Mouse (Mus musculus) embryonic facial prominence, embryonic 15.5 days (tissue): ENCODE measurements at regions not wholly inside any gene's neighbourhood (a gene's known extent, or its start where the extent isn't known, plus 50 kb on each side); places are given as distances from the start of the nearest gene placed in this dataset.

Experiments used
- ATAC-seq: fragments of 200-750 bp; cut with Nextera tagmentation; 2 replicates; pipeline ENCODE4 v1.8.0; 2017; ENCODE audit warnings: low read depth, moderate TSS enrichment; ENCODE audit not compliant: insufficient number of reproducible peaks, low FRiP score, low TSS enrichment
- H3K27ac ChIP-seq: fragments of 300-500 bp; sonication (generic); replicated peaks from 2 replicates; pipeline ENCODE4 v1.5.1; 2015; ENCODE audit warnings: mild to moderate bottlenecking, inconsistent platforms
- H3K27me3 ChIP-seq: fragments of 300-500 bp; sonication (generic); 2 replicates; pipeline ENCODE4 v1.6.1; 2015; ENCODE audit warnings: inconsistent platforms
- H3K36me3 ChIP-seq: fragments of 300-500 bp; sonication (generic); 2 replicates; pipeline ENCODE4 v1.6.1; 2015; ENCODE audit warnings: mild to moderate bottlenecking, inconsistent platforms
- H3K4me1 ChIP-seq: fragments of 300-500 bp; sonication (generic); 2 replicates; pipeline ENCODE4 v1.6.1; 2015; ENCODE audit warnings: inconsistent platforms
- H3K4me2 ChIP-seq: fragments of 300-500 bp; sonication (generic); replicated peaks from 2 replicates; pipeline ENCODE4 v1.6.1; 2015; ENCODE audit warnings: mild to moderate bottlenecking, inconsistent platforms
- H3K4me3 ChIP-seq: fragments of 300-500 bp; sonication (generic); replicated peaks from 2 replicates; pipeline ENCODE4 v1.5.1; 2015; ENCODE audit warnings: mild to moderate bottlenecking, inconsistent platforms
- H3K9ac ChIP-seq: fragments of 300-500 bp; sonication (generic); 2 replicates; pipeline ENCODE4 v1.6.1; 2015; ENCODE audit warnings: inconsistent platforms
- H3K9me3 ChIP-seq: fragments of 300-500 bp; sonication (generic); replicated peaks from 2 replicates; pipeline ENCODE4 v1.6.1; 2016; ENCODE audit warnings: inconsistent platforms
- WGBS: fragments of 180-500 bp; shearing (Covaris S2); methylation state at CpG from one replicate; pipeline ENCODE4 v1.1.7; 2015; 5-methylcytosine and 5-hydroxymethylcytosine counted together

GRCm38 (mm10) chr6:31040783-31041182 lies 81.9 kb upstream of the Klf14 start:
- no peak overlapping the region for H3K4me2 ChIP-seq
- no peaks in the 10 kb centered on the region for H3K9me3 ChIP-seq
- no peaks in the 10 kb centered on the region for H3K36me3 ChIP-seq
- WGBS = 78% methylated on average over 6 of the region's 6 CpGs
- peaks cover 8% of the 10 kb centered on the region; the same call in 1 of the 2 replicates for H3K4me1 ChIP-seq
- no peak overlapping the region for H3K9ac ChIP-seq
- no peak overlapping the region for H3K4me3 ChIP-seq
- no peaks in the 10 kb centered on the region for H3K27me3 ChIP-seq
- ATAC-seq = no peak
- H3K27ac ChIP-seq = no peak overlapping the region

- 92% methylated on average over 4 of the region's 4 CpGs for WGBS
- Histone ChIP-seq H3K36me3 (no peaks in the 10 kb centered on the region), H3K9ac (no peak overlapping the region), H3K4me3 (no peak overlapping the region), H3K27me3 (no peaks in the 10 kb centered on the region), H3K4me1 (no peaks in the 10 kb centered on the region), H3K4me2 (no peak overlapping the region), H3K27ac (no peak overlapping the region), H3K9me3 (no peaks in the 10 kb centered on the region)
- no peak for ATAC-seq
These were observed 84.5 kb upstream of the Klf14 start for GRCm38 (mm10) chr6:31043368-31043767.

- 84% methylated on average over 3 of the region's 3 CpGs for WGBS
- H3K4me3 ChIP-seq = no peak overlapping the region
- H3K4me1 ChIP-seq = no peaks in the 10 kb centered on the region
- no peaks in the 10 kb centered on the region for H3K27me3 ChIP-seq
- H3K9ac ChIP-seq = no peak overlapping the region
- H3K27ac ChIP-seq = no peak overlapping the region
- H3K4me2 ChIP-seq = no peak overlapping the region
- no peaks in the 10 kb centered on the region for H3K9me3 ChIP-seq
- H3K36me3 ChIP-seq = no peaks in the 10 kb centered on the region
- no peak for ATAC-seq
These were observed 85.0 kb upstream of the Klf14 start for GRCm38 (mm10) chr6:31043919-31044318.

GRCm38 (mm10) chr6:31046197-31046596 lies 87.3 kb upstream of the Klf14 start:
- WGBS = 59% methylated on average over 3 of the region's 3 CpGs

GRCm38 (mm10) chr6:31048920-31049576 lies 90.2 kb upstream of the Klf14 start:
- H3K36me3 ChIP-seq = no peaks in the 10 kb centered on the region
- H3K27ac ChIP-seq = no peak overlapping the region
- no peak overlapping the region for H3K4me3 ChIP-seq
- no peak overlapping the region for H3K4me2 ChIP-seq
- no peaks in the 10 kb centered on the region for H3K27me3 ChIP-seq
- no peaks in the 10 kb centered on the region for H3K4me1 ChIP-seq
- no peak for ATAC-seq
- no peaks in the 10 kb centered on the region for H3K9me3 ChIP-seq
- no peak overlapping the region for H3K9ac ChIP-seq
- whole genome bisulfite sequencing = 49% methylated on average over 11 of the region's 11 CpGs

More at GRCm38 (mm10) chr6:31046197-31046596, 87.3 kb upstream of the Klf14 start:
- Histone ChIP-seq H3K9me3 (no peaks in the 10 kb centered on the region), H3K27ac (no peak overlapping the region), H3K36me3 (no peaks in the 10 kb centered on the region), H3K4me3 (no peak overlapping the region), H3K4me2 (no peak overlapping the region), H3K27me3 (no peaks in the 10 kb centered on the region), H3K4me1 (no peaks in the 10 kb centered on the region), H3K9ac (no peak overlapping the region)
- ATAC-seq = no peak

- H3K4me2 ChIP-seq = no peak overlapping the region
- H3K4me1 ChIP-seq = no peaks in the 10 kb centered on the region
- H3K27me3 ChIP-seq = no peaks in the 10 kb centered on the region
- no peak overlapping the region for H3K4me3 ChIP-seq
- no peak overlapping the region for H3K9ac ChIP-seq
- 59% methylated on average over 5 of the region's 5 CpGs for WGBS
- no peak for ATAC-seq
- H3K9me3 ChIP-seq = no peaks in the 10 kb centered on the region
- H3K27ac ChIP-seq = no peak overlapping the region
- no peaks in the 10 kb centered on the region for H3K36me3 ChIP-seq
These were observed 92.0 kb upstream of the Klf14 start for GRCm38 (mm10) chr6:31050831-31051230.

GRCm38 (mm10) chr6:31051771-31052170 lies 92.9 kb upstream of the Klf14 start:
- Histone ChIP-seq H3K4me1 (no peaks in the 10 kb centered on the region), H3K36me3 (no peaks in the 10 kb centered on the region), H3K9me3 (no peaks in the 10 kb centered on the region), H3K27ac (no peak overlapping the region), H3K9ac (no peak overlapping the region), H3K4me2 (no peak overlapping the region), H3K27me3 (no peaks in the 10 kb centered on the region), H3K4me3 (no peak overlapping the region)
- 63% methylated on average over 6 of the region's 6 CpGs for WGBS
- ATAC-seq = no peak

GRCm38 (mm10) chr6:31053003-31053402 lies 94.1 kb upstream of the Klf14 start:
- Histone ChIP-seq H3K4me2 (no peak overlapping the region), H3K4me3 (no peak overlapping the region), H3K9me3 (no peaks in the 10 kb centered on the region), H3K9ac (no peak overlapping the region), H3K27ac (no peak overlapping the region), H3K27me3 (no peaks in the 10 kb centered on the region), H3K4me1 (no peaks in the 10 kb centered on the region), H3K36me3 (no peaks in the 10 kb centered on the region)
- WGBS = 14% methylated on average over 8 of the region's 8 CpGs
- no peak for ATAC-seq

GRCm38 (mm10) chr6:31056786-31057566 lies 98.1 kb upstream of the Klf14 start:
- no peak overlapping the region for H3K4me2 ChIP-seq
- H3K27ac ChIP-seq = no peak overlapping the region
- no peak for ATAC-seq
- H3K36me3 ChIP-seq = no peaks in the 10 kb centered on the region
- H3K4me3 ChIP-seq = no peak overlapping the region
- H3K27me3 ChIP-seq = no peaks in the 10 kb centered on the region
- no peak overlapping the region for H3K9ac ChIP-seq
- 73% methylated on average over 12 of the region's 12 CpGs for WGBS
- no peaks in the 10 kb centered on the region for H3K4me1 ChIP-seq
- H3K9me3 ChIP-seq = no peaks in the 10 kb centered on the region

- WGBS = 74% methylated on average over 1 of the region's 1 CpGs
- ATAC-seq = no peak
- no peak overlapping the region for H3K27ac ChIP-seq
- H3K4me2 ChIP-seq = no peak overlapping the region
- H3K9me3 ChIP-seq = no peaks in the 10 kb centered on the region
- H3K4me1 ChIP-seq = no peaks in the 10 kb centered on the region
- H3K36me3 ChIP-seq = no peaks in the 10 kb centered on the region
- H3K4me3 ChIP-seq = no peak overlapping the region
- no peak overlapping the region for H3K9ac ChIP-seq
- no peaks in the 10 kb centered on the region for H3K27me3 ChIP-seq
These were observed 99.4 kb upstream of the Klf14 start for GRCm38 (mm10) chr6:31058299-31058698.

GRCm38 (mm10) chr6:31058961-31059360 lies 100.1 kb upstream of the Klf14 start:
- Histone ChIP-seq H3K27ac (no peak overlapping the region), H3K27me3 (no peaks in the 10 kb centered on the region), H3K9ac (no peak overlapping the region), H3K9me3 (no peaks in the 10 kb centered on the region), H3K4me1 (no peaks in the 10 kb centered on the region), H3K4me2 (no peak overlapping the region), H3K36me3 (no peaks in the 10 kb centered on the region), H3K4me3 (no peak overlapping the region)
- no peak for ATAC-seq
- 80% methylated on average over 3 of the region's 3 CpGs for WGBS

GRCm38 (mm10) chr6:31061813-31062212 lies 102.9 kb upstream of the Klf14 start:
- no peaks in the 10 kb centered on the region for H3K4me1 ChIP-seq
- H3K9ac ChIP-seq = no peak overlapping the region
- no peak overlapping the region for H3K27ac ChIP-seq
- H3K4me2 ChIP-seq = no peak overlapping the region
- no peaks in the 10 kb centered on the region for H3K36me3 ChIP-seq
- H3K27me3 ChIP-seq = no peaks in the 10 kb centered on the region
- WGBS = 85% methylated on average over 4 of the region's 4 CpGs
- H3K9me3 ChIP-seq = no peaks in the 10 kb centered on the region
- no peak for ATAC-seq
- H3K4me3 ChIP-seq = no peak overlapping the region
